Mouse (Mus musculus): Measurements from ENCODE around the gene Slc44a4. TPM values are rescaled to one million over a fixed set of nuclear protein-coding genes. Genes with fewer than 3 reads are reported as not detected.
"Not testable (repeated sequence)": the region's sequence is repeated elsewhere in the genome, so short reads cannot be mapped to it uniquely, and the experiment has no call there.

Slc44a4 gene
- polyA plus RNA-seq, 1 experiment from 2014 or later: 0.44 TPM

GRCm38 (mm10) chr17:34949553-34949969 lies 35.3 kb downstream of the Slc44a4 start:
- Histone ChIP-seq H3K27ac (replicated peaks) (peak overlapping the region; percentile 98; the same call in 1 of the 2 replicates), H3K4me3 (peak overlapping the region; percentile 82), H3K4me1 (peaks cover 9% of the 10 kb centered on the region), H3K9me3 (no peaks in the 10 kb centered on the region), H3K36me3 (replicated peaks) (peaks cover 26% of the 10 kb centered on the region), H3K27me3 (replicated peaks; ENCODE audit: low read depth, poor library complexity, severe bottlenecking) (peaks cover 3% of the 10 kb centered on the region; the same call in 1 of the 2 replicates)
- WGBS: 32% methylated on average over 4 of the region's 4 CpGs
- DNase-seq (ENCODE audit: low spot score): peak; percentile 53

- H3K4me3 ChIP-seq: peak overlapping the region; percentile 82
- no peaks in the 10 kb centered on the region for H3K9me3 ChIP-seq
- peak overlapping the region; percentile 98 for H3K27ac ChIP-seq (replicated peaks)
- peaks cover 15% of the 10 kb centered on the region for H3K27me3 ChIP-seq (replicated peaks; ENCODE audit: low read depth, poor library complexity, severe bottlenecking)
- H3K4me1 ChIP-seq: peaks cover 12% of the 10 kb centered on the region
- DNase-seq (ENCODE audit: low spot score): peak; percentile 19
- H3K36me3 ChIP-seq (replicated peaks): peaks cover 26% of the 10 kb centered on the region
- 34% methylated on average over 10 of the region's 10 CpGs for WGBS
These were observed 36.5 kb downstream of the Slc44a4 start for GRCm38 (mm10) chr17:34950514-34951455.

- DNase-seq (ENCODE audit: low spot score): no peak
These were observed 37.5 kb downstream of the Slc44a4 start for GRCm38 (mm10) chr17:34951636-34952377.

GRCm38 (mm10) chr17:34952378-34953040 lies 38.2 kb downstream of the Slc44a4 start:
- under 1% methylated on average over 23 of the region's 23 CpGs for WGBS

More at GRCm38 (mm10) chr17:34951636-34952377, 37.5 kb downstream of the Slc44a4 start:
- Histone ChIP-seq H3K4me1 (peaks cover 12% of the 10 kb centered on the region), H3K9me3 (no peaks in the 10 kb centered on the region), H3K27ac (replicated peaks) (peak overlapping the region; percentile 98), H3K36me3 (replicated peaks) (peaks cover 26% of the 10 kb centered on the region), H3K27me3 (replicated peaks; ENCODE audit: low read depth, poor library complexity, severe bottlenecking) (peaks cover 25% of the 10 kb centered on the region), H3K4me3 (peak overlapping the region; percentile 82)
- WGBS: under 1% methylated on average over 29 of the region's 29 CpGs

GRCm38 (mm10) chr17:34953258-34953657 lies 39.0 kb downstream of the Slc44a4 start:
- Histone ChIP-seq H3K4me3 (peak overlapping the region; percentile 82), H3K36me3 (replicated peaks) (peaks cover 26% of the 10 kb centered on the region), H3K9me3 (no peaks in the 10 kb centered on the region), H3K27ac (replicated peaks) (peak overlapping the region; percentile 98), H3K27me3 (replicated peaks; ENCODE audit: low read depth, poor library complexity, severe bottlenecking) (peaks cover 35% of the 10 kb centered on the region), H3K4me1 (peaks cover 12% of the 10 kb centered on the region)
- 86% methylated on average over 3 of the region's 3 CpGs for WGBS
- no peak for DNase-seq (ENCODE audit: low spot score)

More at GRCm38 (mm10) chr17:34952378-34953040, 38.2 kb downstream of the Slc44a4 start:
- peak; percentile 87 for DNase-seq (ENCODE audit: low spot score)
- Histone ChIP-seq H3K36me3 (replicated peaks) (peaks cover 26% of the 10 kb centered on the region), H3K27me3 (replicated peaks; ENCODE audit: low read depth, poor library complexity, severe bottlenecking) (peaks cover 32% of the 10 kb centered on the region), H3K9me3 (no peaks in the 10 kb centered on the region), H3K4me3 (peak overlapping the region; percentile 82), H3K4me1 (peaks cover 12% of the 10 kb centered on the region), H3K27ac (replicated peaks) (peak overlapping the region; percentile 98)

GRCm38 (mm10) chr17:34953904-34954303 lies 39.6 kb downstream of the Slc44a4 start:
- no peak overlapping the region for H3K4me3 ChIP-seq
- no peak overlapping the region for H3K27ac ChIP-seq (replicated peaks)
- H3K36me3 ChIP-seq (replicated peaks): peaks cover 26% of the 10 kb centered on the region
- H3K27me3 ChIP-seq (replicated peaks; ENCODE audit: low read depth, poor library complexity, severe bottlenecking): peaks cover 35% of the 10 kb centered on the region
- 85% methylated on average over 4 of the region's 4 CpGs for WGBS
- no peaks in the 10 kb centered on the region for H3K9me3 ChIP-seq
- peaks cover 12% of the 10 kb centered on the region for H3K4me1 ChIP-seq
- no peak for DNase-seq (ENCODE audit: low spot score)

GRCm38 (mm10) chr17:34954831-34955230 lies 40.6 kb downstream of the Slc44a4 start:
- Histone ChIP-seq H3K4me3 (no peak overlapping the region), H3K36me3 (replicated peaks) (peaks cover 19% of the 10 kb centered on the region), H3K27ac (replicated peaks) (no peak overlapping the region), H3K4me1 (peaks cover 17% of the 10 kb centered on the region), H3K27me3 (replicated peaks; ENCODE audit: low read depth, poor library complexity, severe bottlenecking) (peaks cover 35% of the 10 kb centered on the region), H3K9me3 (no peaks in the 10 kb centered on the region)
- 52% methylated on average over 4 of the region's 4 CpGs for WGBS
- no peak for DNase-seq (ENCODE audit: low spot score)

GRCm38 (mm10) chr17:34955884-34956283 lies 41.6 kb downstream of the Slc44a4 start:
- no peak for DNase-seq (ENCODE audit: low spot score)
- peaks cover 15% of the 10 kb centered on the region for H3K4me1 ChIP-seq

GRCm38 (mm10) chr17:34956340-34956739 lies 42.1 kb downstream of the Slc44a4 start:
- peaks cover 46% of the 10 kb centered on the region for H3K27me3 ChIP-seq (replicated peaks; ENCODE audit: low read depth, poor library complexity, severe bottlenecking)

More at GRCm38 (mm10) chr17:34955884-34956283, 41.6 kb downstream of the Slc44a4 start:
- H3K4me3 ChIP-seq: no peak overlapping the region
- H3K36me3 ChIP-seq (replicated peaks): peaks cover 9% of the 10 kb centered on the region
- H3K27me3 ChIP-seq (replicated peaks; ENCODE audit: low read depth, poor library complexity, severe bottlenecking): peaks cover 41% of the 10 kb centered on the region
- 83% methylated on average over 3 of the region's 3 CpGs for WGBS
- H3K27ac ChIP-seq (replicated peaks): no peak overlapping the region
- no peaks in the 10 kb centered on the region for H3K9me3 ChIP-seq

GRCm38 (mm10) chr17:34957291-34957690 lies 43.0 kb downstream of the Slc44a4 start:
- H3K4me3 ChIP-seq; H3K36me3 ChIP-seq (replicated peaks); H3K9me3 ChIP-seq; H3K27ac ChIP-seq (replicated peaks); DNase-seq (ENCODE audit: low spot score): not testable (repeated sequence)
- peaks cover 55% of the 10 kb centered on the region for H3K27me3 ChIP-seq (replicated peaks; ENCODE audit: low read depth, poor library complexity, severe bottlenecking)
- WGBS: 23% methylated on average over 38 of the region's 40 CpGs
- H3K4me1 ChIP-seq: peaks cover 14% of the 10 kb centered on the region

More at GRCm38 (mm10) chr17:34956340-34956739, 42.1 kb downstream of the Slc44a4 start:
- H3K4me1 ChIP-seq: peaks cover 14% of the 10 kb centered on the region
- DNase-seq (ENCODE audit: low spot score): no peak
- no peak overlapping the region for H3K27ac ChIP-seq (replicated peaks)
- H3K9me3 ChIP-seq: no peaks in the 10 kb centered on the region
- peaks cover 4% of the 10 kb centered on the region for H3K36me3 ChIP-seq (replicated peaks)
- 40% methylated on average over 1 of the region's 1 CpGs for WGBS
- no peak overlapping the region for H3K4me3 ChIP-seq

GRCm38 (mm10) chr17:34957966-34958365 lies 43.7 kb downstream of the Slc44a4 start:
- H3K9me3 ChIP-seq; H3K27ac ChIP-seq (replicated peaks); DNase-seq (ENCODE audit: low spot score); H3K4me3 ChIP-seq; H3K36me3 ChIP-seq (replicated peaks): not testable (repeated sequence)
- H3K4me1 ChIP-seq: peaks cover 14% of the 10 kb centered on the region
- peaks cover 62% of the 10 kb centered on the region for H3K27me3 ChIP-seq (replicated peaks; ENCODE audit: low read depth, poor library complexity, severe bottlenecking)
- WGBS: 25% methylated on average over 35 of the region's 40 CpGs

- peaks cover 14% of the 10 kb centered on the region for H3K4me1 ChIP-seq
- DNase-seq (ENCODE audit: low spot score); H3K9me3 ChIP-seq; H3K36me3 ChIP-seq (replicated peaks); H3K27ac ChIP-seq (replicated peaks): not testable (repeated sequence)
- peak overlapping the region; percentile 68 for H3K4me3 ChIP-seq
- peaks cover 70% of the 10 kb centered on the region for H3K27me3 ChIP-seq (replicated peaks; ENCODE audit: low read depth, poor library complexity, severe bottlenecking)
- 2% methylated on average over 38 of the region's 47 CpGs for WGBS
These were observed 44.5 kb downstream of the Slc44a4 start for GRCm38 (mm10) chr17:34958734-34959129.

Data from embryonic facial prominence, embryonic 10.5 days (tissue).